Mouse (Mus musculus): ENCODE results near the gene Tmem179. TPM values are rescaled to one million over a fixed set of nuclear protein-coding genes. Genes with fewer than 3 reads are reported as not detected.

The Tmem179 gene
- polyA plus RNA-seq, 1 experiment: 0.04 TPM

DNA sequence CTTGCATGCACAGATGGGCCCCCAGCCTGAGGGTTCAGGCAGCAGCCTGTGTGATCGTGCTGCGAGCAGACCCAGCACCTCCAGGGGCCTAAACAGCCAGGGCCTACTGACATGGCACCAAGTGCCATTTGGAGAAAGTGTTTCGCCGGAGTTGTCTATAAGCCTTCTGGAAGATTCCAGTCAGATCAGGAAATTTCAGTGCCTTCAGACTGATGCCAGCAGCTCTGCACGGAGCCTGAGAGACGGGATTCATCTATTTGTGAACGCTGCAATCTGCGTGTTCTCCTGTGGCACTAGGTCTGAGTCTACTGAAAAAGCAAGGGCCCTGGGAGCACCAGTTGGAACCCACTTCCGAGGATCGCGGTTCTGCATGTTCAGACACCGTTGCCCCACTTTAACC is 23.8 kb upstream of the Tmem179 start:
- 94% methylated on average over 12 of the region's 12 CpGs for WGBS
- no peaks in the 10 kb centered on the region for H3K27me3 ChIP-seq (ENCODE audit: control insufficient read depth, insufficient read depth, low read length)
- no peak for DNase-seq
- no peak overlapping the region for H3K4me3 ChIP-seq (ENCODE audit: control insufficient read depth, insufficient read depth, low read length)
- TF ChIP-seq POLR2A (IDR thresholded peaks at IDR 0.05; ENCODE audit: control insufficient read depth, extremely low read depth, insufficient read depth, low read length, poor library complexity) (no peak), CTCF (IDR thresholded peaks at IDR 0.05; ENCODE audit: borderline replicate concordance, control insufficient read depth, extremely low read depth, insufficient read depth, low read length, poor library complexity) (no peak)
- no peak overlapping the region for H3K27ac ChIP-seq (ENCODE audit: control insufficient read depth, insufficient read depth, low read length)
- H3K36me3 ChIP-seq (ENCODE audit: control insufficient read depth, insufficient read depth, low read length): no peaks in the 10 kb centered on the region
- H3K4me1 ChIP-seq (replicated peaks; ENCODE audit: control insufficient read depth, insufficient read depth, low read length): no peaks in the 10 kb centered on the region

DNA sequence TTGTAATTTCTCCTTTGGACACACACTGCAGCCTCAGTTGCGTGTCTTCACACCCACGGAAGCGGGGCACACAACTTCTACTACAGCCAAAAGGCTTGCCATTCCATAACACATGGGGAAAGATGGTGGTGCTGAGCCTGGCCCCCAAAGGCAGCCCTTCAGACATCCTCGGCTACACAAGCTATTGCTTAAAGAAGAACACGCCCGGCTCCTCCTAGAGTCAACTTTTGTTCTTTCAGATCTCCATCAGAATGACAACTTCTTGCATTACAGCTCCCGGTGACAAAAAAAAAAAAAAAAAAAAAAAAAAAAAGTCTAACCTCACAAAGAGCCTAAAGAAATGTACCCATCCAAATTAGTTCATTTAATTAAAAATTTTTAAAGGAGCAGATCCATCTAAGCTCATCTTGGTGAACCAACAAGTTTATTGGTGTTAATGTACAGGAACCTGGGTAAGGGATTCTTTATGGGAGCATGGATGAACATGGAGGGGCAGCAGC is 23.0 kb upstream of the Tmem179 start:
- WGBS: 86% methylated on average over 7 of the region's 7 CpGs

DNA sequence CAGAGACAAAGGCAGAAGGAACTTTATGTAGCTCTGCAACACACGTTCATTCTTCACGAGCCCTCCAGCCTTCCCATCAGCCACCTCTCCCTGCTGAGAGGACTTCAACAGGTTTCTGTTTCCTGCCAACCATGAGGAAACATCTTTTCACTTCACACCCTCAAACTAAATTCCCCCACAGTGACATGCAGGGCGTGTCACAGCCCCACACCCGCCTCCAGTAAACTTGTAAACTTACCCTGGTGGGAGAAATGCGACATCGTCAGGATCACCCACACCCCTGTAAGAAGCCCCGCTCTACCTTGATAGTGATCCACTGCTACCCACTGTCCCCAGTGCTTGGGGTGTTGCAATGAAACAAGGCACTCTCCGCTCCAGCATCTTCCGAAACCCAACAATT is 21.8 kb upstream of the Tmem179 start:
- Histone ChIP-seq H3K36me3 (ENCODE audit: control insufficient read depth, insufficient read depth, low read length) (no peaks in the 10 kb centered on the region), H3K27ac (ENCODE audit: control insufficient read depth, insufficient read depth, low read length) (no peak overlapping the region), H3K4me1 (replicated peaks; ENCODE audit: control insufficient read depth, insufficient read depth, low read length) (no peaks in the 10 kb centered on the region), H3K27me3 (ENCODE audit: control insufficient read depth, insufficient read depth, low read length) (no peaks in the 10 kb centered on the region), H3K4me3 (ENCODE audit: control insufficient read depth, insufficient read depth, low read length) (no peak overlapping the region)
- WGBS: 69% methylated on average over 9 of the region's 9 CpGs
- TF ChIP-seq CTCF (IDR thresholded peaks at IDR 0.05; ENCODE audit: borderline replicate concordance, control insufficient read depth, extremely low read depth, insufficient read depth, low read length, poor library complexity): no peak
- TF ChIP-seq POLR2A (IDR thresholded peaks at IDR 0.05; ENCODE audit: control insufficient read depth, extremely low read depth, insufficient read depth, low read length, poor library complexity): no peak
- no peak for DNase-seq

More for the DNA sequence above, 23.0 kb upstream of the Tmem179 start:
- TF ChIP-seq CTCF (IDR thresholded peaks at IDR 0.05; ENCODE audit: borderline replicate concordance, control insufficient read depth, extremely low read depth, insufficient read depth, low read length, poor library complexity): no peak
- no peak for TF ChIP-seq POLR2A (IDR thresholded peaks at IDR 0.05; ENCODE audit: control insufficient read depth, extremely low read depth, insufficient read depth, low read length, poor library complexity)
- no peak for DNase-seq
- Histone ChIP-seq H3K4me1 (replicated peaks; ENCODE audit: control insufficient read depth, insufficient read depth, low read length) (no peaks in the 10 kb centered on the region), H3K27me3 (ENCODE audit: control insufficient read depth, insufficient read depth, low read length) (no peaks in the 10 kb centered on the region), H3K4me3 (ENCODE audit: control insufficient read depth, insufficient read depth, low read length) (no peak overlapping the region), H3K36me3 (ENCODE audit: control insufficient read depth, insufficient read depth, low read length) (no peaks in the 10 kb centered on the region), H3K27ac (ENCODE audit: control insufficient read depth, insufficient read depth, low read length) (no peak overlapping the region)

DNA sequence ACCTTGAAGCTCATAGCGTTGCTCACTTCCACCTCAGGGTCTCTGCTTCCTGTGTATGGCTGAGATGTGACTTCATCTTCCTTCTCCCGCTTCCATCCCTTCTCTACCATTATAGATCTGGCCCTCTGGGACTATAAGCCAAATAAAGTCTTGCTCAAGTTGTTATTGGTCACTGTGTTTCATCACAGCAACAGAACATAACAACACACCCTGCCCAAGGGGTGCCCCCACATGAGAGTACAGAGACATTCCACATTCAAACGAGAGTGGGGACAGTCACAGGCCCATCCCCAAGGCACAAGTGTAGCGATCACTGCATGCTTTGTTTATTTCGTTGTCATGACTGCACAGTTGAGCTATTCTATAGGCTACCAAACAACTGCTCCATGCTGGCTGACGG is 20.7 kb upstream of the Tmem179 start:
- WGBS: 83% methylated on average over 6 of the region's 6 CpGs
- no peaks in the 10 kb centered on the region for H3K27me3 ChIP-seq (ENCODE audit: control insufficient read depth, insufficient read depth, low read length)
- DNase-seq: no peak
- no peak overlapping the region for H3K27ac ChIP-seq (ENCODE audit: control insufficient read depth, insufficient read depth, low read length)
- TF ChIP-seq CTCF (IDR thresholded peaks at IDR 0.05; ENCODE audit: borderline replicate concordance, control insufficient read depth, extremely low read depth, insufficient read depth, low read length, poor library complexity): no peak
- no peak for TF ChIP-seq POLR2A (IDR thresholded peaks at IDR 0.05; ENCODE audit: control insufficient read depth, extremely low read depth, insufficient read depth, low read length, poor library complexity)
- H3K36me3 ChIP-seq (ENCODE audit: control insufficient read depth, insufficient read depth, low read length): no peaks in the 10 kb centered on the region
- no peak overlapping the region for H3K4me3 ChIP-seq (ENCODE audit: control insufficient read depth, insufficient read depth, low read length)
- H3K4me1 ChIP-seq (replicated peaks; ENCODE audit: control insufficient read depth, insufficient read depth, low read length): no peaks in the 10 kb centered on the region

DNA sequence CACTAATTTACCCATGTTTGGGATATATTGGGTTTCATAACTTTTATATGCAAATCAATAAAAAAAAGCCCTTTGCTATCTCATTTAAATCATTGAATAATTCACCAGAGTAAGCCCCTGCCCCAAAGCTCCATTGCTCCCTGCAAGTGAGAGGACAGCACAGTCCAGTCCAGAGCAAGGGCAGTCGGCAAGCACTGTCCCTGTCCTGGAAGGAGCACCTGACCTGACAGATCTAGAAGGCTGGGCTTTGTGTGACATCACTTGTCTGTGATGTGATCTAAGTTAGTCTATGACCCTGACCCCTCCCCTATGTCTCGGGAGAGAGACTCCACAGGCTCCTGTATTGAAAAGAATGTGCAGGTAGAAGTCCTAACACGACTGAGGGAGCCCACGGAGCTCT is 17.2 kb upstream of the Tmem179 start:
- Histone ChIP-seq H3K27me3 (ENCODE audit: control insufficient read depth, insufficient read depth, low read length) (no peaks in the 10 kb centered on the region), H3K36me3 (ENCODE audit: control insufficient read depth, insufficient read depth, low read length) (no peaks in the 10 kb centered on the region)
- TF ChIP-seq CTCF (IDR thresholded peaks at IDR 0.05; ENCODE audit: borderline replicate concordance, control insufficient read depth, extremely low read depth, insufficient read depth, low read length, poor library complexity) (no peak), POLR2A (IDR thresholded peaks at IDR 0.05; ENCODE audit: control insufficient read depth, extremely low read depth, insufficient read depth, low read length, poor library complexity) (no peak)

DNA sequence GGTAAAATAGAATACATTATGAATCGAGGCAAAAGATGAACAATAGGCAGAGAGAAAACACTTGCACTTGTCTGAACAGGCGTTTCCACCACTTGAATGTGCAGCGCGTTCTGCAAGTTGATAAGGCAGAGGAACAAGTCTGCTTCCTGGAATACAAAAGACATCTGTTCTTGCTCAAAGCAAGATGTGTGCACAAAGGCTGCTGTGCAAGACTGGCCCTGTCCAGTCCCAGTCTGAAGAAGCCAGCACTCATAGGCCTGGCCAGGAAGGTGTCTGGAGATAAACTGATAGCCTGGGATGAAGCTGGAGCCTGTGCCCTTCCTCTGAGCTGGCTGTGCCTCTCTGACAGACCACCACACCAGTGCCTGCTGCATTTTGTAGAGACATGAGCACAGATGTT is 1.6 kb upstream of the Tmem179 start:
- no peaks in the 10 kb centered on the region for H3K4me1 ChIP-seq (replicated peaks; ENCODE audit: control insufficient read depth, insufficient read depth, low read length)
- no peak for DNase-seq
- TF ChIP-seq POLR2A (IDR thresholded peaks at IDR 0.05; ENCODE audit: control insufficient read depth, extremely low read depth, insufficient read depth, low read length, poor library complexity) (no peak), CTCF (IDR thresholded peaks at IDR 0.05; ENCODE audit: borderline replicate concordance, control insufficient read depth, extremely low read depth, insufficient read depth, low read length, poor library complexity) (no peak)
- no peak overlapping the region for H3K4me3 ChIP-seq (ENCODE audit: control insufficient read depth, insufficient read depth, low read length)
- WGBS: 5% methylated on average over 4 of the region's 4 CpGs
- H3K36me3 ChIP-seq (ENCODE audit: control insufficient read depth, insufficient read depth, low read length): no peaks in the 10 kb centered on the region
- no peaks in the 10 kb centered on the region for H3K27me3 ChIP-seq (ENCODE audit: control insufficient read depth, insufficient read depth, low read length)
- H3K27ac ChIP-seq (ENCODE audit: control insufficient read depth, insufficient read depth, low read length): no peak overlapping the region

More for the DNA sequence above, 17.2 kb upstream of the Tmem179 start:
- H3K4me1 ChIP-seq (replicated peaks; ENCODE audit: control insufficient read depth, insufficient read depth, low read length): no peaks in the 10 kb centered on the region
- WGBS: 85% methylated on average over 4 of the region's 4 CpGs
- H3K4me3 ChIP-seq (ENCODE audit: control insufficient read depth, insufficient read depth, low read length): no peak overlapping the region
- no peak overlapping the region for H3K27ac ChIP-seq (ENCODE audit: control insufficient read depth, insufficient read depth, low read length)
- DNase-seq: no peak

DNA sequence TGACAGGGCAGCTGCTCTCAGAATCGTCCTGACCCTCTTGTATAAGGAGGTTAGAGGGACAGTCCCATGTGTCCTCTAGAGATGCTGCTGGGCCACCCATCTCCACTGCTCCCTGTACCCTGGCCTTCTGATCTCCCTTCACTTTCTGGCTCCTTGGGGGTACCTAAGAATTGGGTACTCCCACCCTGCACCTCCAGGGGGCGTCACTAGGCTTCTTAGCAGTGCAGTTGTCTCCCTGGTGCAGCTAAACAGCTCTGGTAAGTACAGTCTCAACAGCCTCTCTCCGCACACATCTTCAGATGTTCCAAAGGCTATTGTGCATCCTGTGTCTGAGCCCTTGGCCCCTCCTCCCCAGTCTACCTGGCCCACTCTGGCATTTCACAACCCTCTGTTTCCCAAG is 1.6 kb downstream of the Tmem179 start:
- DNase-seq: no peak
- 55% methylated on average over 3 of the region's 3 CpGs for WGBS
- no peaks in the 10 kb centered on the region for H3K36me3 ChIP-seq (ENCODE audit: control insufficient read depth, insufficient read depth, low read length)
- TF ChIP-seq POLR2A (IDR thresholded peaks at IDR 0.05; ENCODE audit: control insufficient read depth, extremely low read depth, insufficient read depth, low read length, poor library complexity): no peak
- TF ChIP-seq CTCF (IDR thresholded peaks at IDR 0.05; ENCODE audit: borderline replicate concordance, control insufficient read depth, extremely low read depth, insufficient read depth, low read length, poor library complexity): no peak
- no peak overlapping the region for H3K4me3 ChIP-seq (ENCODE audit: control insufficient read depth, insufficient read depth, low read length)
- no peaks in the 10 kb centered on the region for H3K27me3 ChIP-seq (ENCODE audit: control insufficient read depth, insufficient read depth, low read length)
- H3K4me1 ChIP-seq (replicated peaks; ENCODE audit: control insufficient read depth, insufficient read depth, low read length): no peaks in the 10 kb centered on the region
- no peak overlapping the region for H3K27ac ChIP-seq (ENCODE audit: control insufficient read depth, insufficient read depth, low read length)
